Mouse (Mus musculus): ENCODE measurements at regions not wholly inside any gene's neighbourhood (a gene's known extent, or its start where the extent isn't known, plus 50 kb on each side); places are given as distances from the start of the nearest gene placed in this dataset.

- DNase-seq (ENCODE audit: extremely low spot score in 1 of 2, low spot score in 1 of 2), result no peak
Observed at GRCm38 (mm10) chr14:106052585-106053551, 53.1 kb upstream of the Trim52 start.

All from frontal cortex, adult 2 months (tissue).